Mouse (Mus musculus) hindbrain, postnatal 0 days (tissue): ENCODE data around the gene Ampd1. TPM values are rescaled to one million over a fixed set of nuclear protein-coding genes. Genes with fewer than 3 reads are reported as not detected.
"Not testable (repeated sequence)": the region's sequence is repeated elsewhere in the genome, so short reads cannot be mapped to it uniquely, and the experiment has no call there.

Experiments used
- ATAC-seq: fragments of 200-750 bp; cut with Nextera tagmentation; 2 replicates; pipeline ENCODE4 v1.8.0; 2017; ENCODE audit warnings: mild to moderate bottlenecking, moderate TSS enrichment, moderate library complexity
- DNase-seq: peaks from one replicate; pipeline ENCODE4 v3.0.0-alpha.2; 2015; ENCODE audit warnings: low spot score
- H3K27ac ChIP-seq: fragments of 300-500 bp; sonication (generic); 2 replicates; pipeline ENCODE4 v1.5.1; 2014; ENCODE audit warnings: mild to moderate bottlenecking
- H3K27me3 ChIP-seq: fragments of 300-500 bp; sonication (generic); 2 replicates; pipeline ENCODE4 v1.6.1; 2014; ENCODE audit warnings: low read length, mixed read lengths; ENCODE audit not compliant: insufficient read depth
- H3K36me3 ChIP-seq: fragments of 300-500 bp; sonication (generic); 2 replicates; pipeline ENCODE4 v1.6.1; 2014; ENCODE audit warnings: low read length, mixed read lengths; ENCODE audit not compliant: insufficient read depth
- H3K4me1 ChIP-seq: fragments of 300-500 bp; sonication (generic); 2 replicates; pipeline ENCODE4 v1.6.1; 2014; ENCODE audit warnings: antibody characterized with exemption, low read length, mixed read lengths; ENCODE audit not compliant: insufficient read depth
- H3K4me2 ChIP-seq: fragments of 300-500 bp; sonication (generic); 2 replicates; pipeline ENCODE4 v1.6.1; 2014; ENCODE audit warnings: low read depth, mild to moderate bottlenecking, low read length, moderate library complexity, mixed read lengths
- H3K4me3 ChIP-seq: fragments of 300-500 bp; sonication (generic); 2 replicates; pipeline ENCODE4 v1.5.1; 2014; ENCODE audit warnings: low read length
- H3K9ac ChIP-seq: fragments of 300-500 bp; sonication (generic); replicated peaks from 2 replicates; pipeline ENCODE4 v1.6.1; 2014; ENCODE audit warnings: mild to moderate bottlenecking, low read length, moderate library complexity, mixed read lengths
- H3K9me3 ChIP-seq: fragments of 300-500 bp; sonication (generic); 2 replicates; pipeline ENCODE4 v1.6.1; 2016; ENCODE audit warnings: low read length, mixed read lengths
- CTCF ChIP-seq: IDR thresholded peaks from 2 replicates; pipeline ENCODE4 v1.5.1; 2016; ENCODE audit warnings: antibody characterized with exemption, control low read depth, low read depth
- WGBS: fragments of 180-500 bp; shearing (Covaris S2); extraction: QIAGEN DNeasy Blood & Tissue Kit; methylation state at CpG from one replicate; pipeline ENCODE4 v1.1.7; 2014; 5-methylcytosine and 5-hydroxymethylcytosine counted together
- polyA plus RNA-seq: library from polyadenylated mRNA; unstranded; fragments of >200 nt; fragmentation: Nextera tagmentation; extraction: Ambion mirVana; gene quantifications from 2 replicates; pipeline ENCODE4 v1.2.1, GENCODE M21; 2015
- total RNA-seq: library from RNA; depleted of rRNA; stranded (reverse); fragments of >200 nt; gene quantifications from 2 replicates; pipeline ENCODE4 v1.2.3, GENCODE M21; 2014

Ampd1 gene
- total and polyA plus RNA-seq, 2 experiments from 2014 or later, result 2.6 TPM; not detected in 1

DNA sequence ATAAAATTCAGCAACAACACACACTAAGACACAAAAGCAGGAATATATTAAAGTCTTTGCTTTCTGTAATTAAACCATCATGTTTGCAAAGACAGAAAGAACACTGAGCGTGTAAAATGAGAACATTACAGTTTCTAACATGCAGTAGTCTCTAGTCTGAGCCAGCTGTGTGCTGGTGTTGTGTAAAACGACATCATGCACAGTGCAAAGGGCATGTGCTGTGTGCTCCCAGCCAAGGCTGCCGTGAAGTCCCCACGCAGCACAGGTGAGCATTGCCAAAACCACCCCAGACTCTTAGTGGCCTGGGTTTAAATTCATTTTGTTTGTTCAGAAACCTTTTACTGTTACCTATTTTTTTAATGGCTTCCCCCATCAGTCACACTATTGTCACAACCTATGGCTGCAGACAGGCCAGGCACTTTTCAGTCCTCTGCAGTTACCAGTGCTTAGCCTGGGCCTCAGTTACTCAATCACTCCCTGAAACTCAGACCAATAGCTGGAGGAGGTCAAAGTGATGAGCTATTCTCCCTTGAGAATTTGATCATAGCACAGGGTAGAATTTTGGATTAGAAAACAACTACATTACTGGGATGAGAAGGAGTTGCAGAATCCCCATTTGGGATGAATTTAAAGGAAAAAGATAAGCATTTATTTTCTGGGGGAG, 62.7 kb downstream of the Ampd1 start:
- Histone ChIP-seq H3K27ac (no peak overlapping the region), H3K4me3 (no peak overlapping the region), H3K9ac (no peak overlapping the region), H3K4me1 (no peaks in the 10 kb centered on the region; the same call in 1 of the 2 replicates), H3K9me3 (no peaks in the 10 kb centered on the region), H3K36me3 (no peaks in the 10 kb centered on the region), H3K27me3 (no peaks in the 10 kb centered on the region), H3K4me2 (no peak overlapping the region)
- TF ChIP-seq CTCF, result no peak
- WGBS, result 87% methylated on average over 4 of the region's 4 CpGs
- no peak for ATAC-seq
- DNase-seq, result no peak

DNA sequence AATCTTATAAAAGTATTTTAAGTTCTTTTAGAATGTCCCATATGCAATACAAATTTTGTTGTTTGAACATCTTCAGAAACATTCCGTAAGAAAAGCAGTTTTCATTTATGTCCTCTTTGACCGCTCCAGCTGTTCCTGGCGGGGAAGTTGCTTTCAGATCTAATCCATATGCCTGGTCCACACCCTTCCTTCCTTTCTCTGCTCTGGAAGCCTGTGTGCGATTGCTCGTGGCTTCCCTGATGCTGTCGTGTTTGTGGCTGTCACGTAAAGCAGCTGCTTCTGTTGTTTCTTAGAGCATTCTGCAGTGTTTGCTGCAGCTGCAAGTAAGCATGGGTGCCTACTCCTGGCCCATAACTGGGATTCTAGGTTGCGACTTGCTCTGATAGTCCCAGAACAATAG, 65.2 kb downstream of the Ampd1 start:
- Histone ChIP-seq H3K4me2 (no peak overlapping the region), H3K27ac (0 out of 2 replicates have a peak overlapping the region, but pooled peaks have one; percentile 0), H3K27me3 (no peaks in the 10 kb centered on the region), H3K4me1 (no peaks in the 10 kb centered on the region), H3K9me3 (no peaks in the 10 kb centered on the region), H3K36me3 (no peaks in the 10 kb centered on the region), H3K9ac (no peak overlapping the region), H3K4me3 (no peak overlapping the region)
- TF ChIP-seq CTCF, result no peak
- WGBS, result 80% methylated on average over 8 of the region's 8 CpGs
- no peak for ATAC-seq
- no peak for DNase-seq

DNA sequence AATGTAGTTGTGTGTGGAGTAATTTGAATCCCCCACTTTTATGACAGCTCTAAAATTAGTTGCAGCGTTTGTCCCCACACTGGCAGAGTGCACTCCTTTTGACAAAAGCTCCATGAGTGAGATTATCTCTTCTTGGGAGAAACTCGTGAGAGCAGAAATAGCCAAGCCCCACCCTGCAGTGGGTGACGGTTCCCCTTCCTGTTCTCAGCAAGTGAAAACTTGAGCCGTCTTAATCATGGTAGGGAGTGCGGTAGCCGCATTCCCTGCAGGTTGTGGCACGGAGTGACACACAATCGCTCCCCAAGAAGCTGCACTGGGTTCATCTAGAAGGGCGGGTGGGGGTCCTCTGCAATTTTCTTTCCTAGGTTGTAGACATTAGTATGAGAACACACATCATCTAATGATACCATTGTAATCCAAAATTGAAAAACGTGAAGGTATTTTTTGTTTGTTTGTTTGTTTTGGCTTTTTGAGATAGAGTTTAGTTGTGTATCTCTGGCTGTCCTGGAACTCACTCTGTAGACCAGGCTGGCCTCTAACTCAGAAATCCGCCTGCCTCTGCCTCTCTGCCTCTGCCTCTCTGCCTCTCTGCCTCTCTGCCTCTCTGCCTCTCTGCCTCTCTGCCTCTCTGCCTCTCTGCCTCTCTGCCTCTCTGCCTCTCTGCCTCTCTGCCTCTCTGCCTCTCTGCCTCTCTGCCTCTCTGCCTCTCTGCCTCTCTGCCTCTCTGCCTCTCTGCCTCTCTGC, 66.5 kb downstream of the Ampd1 start:
- not testable (repeated sequence) for H3K27me3 ChIP-seq, H3K9me3 ChIP-seq, DNase-seq, H3K36me3 ChIP-seq, H3K27ac ChIP-seq, H3K9ac ChIP-seq, H3K4me1 ChIP-seq, ATAC-seq, H3K4me3 ChIP-seq, H3K4me2 ChIP-seq
- 74% methylated on average over 11 of the region's 11 CpGs for WGBS

DNA sequence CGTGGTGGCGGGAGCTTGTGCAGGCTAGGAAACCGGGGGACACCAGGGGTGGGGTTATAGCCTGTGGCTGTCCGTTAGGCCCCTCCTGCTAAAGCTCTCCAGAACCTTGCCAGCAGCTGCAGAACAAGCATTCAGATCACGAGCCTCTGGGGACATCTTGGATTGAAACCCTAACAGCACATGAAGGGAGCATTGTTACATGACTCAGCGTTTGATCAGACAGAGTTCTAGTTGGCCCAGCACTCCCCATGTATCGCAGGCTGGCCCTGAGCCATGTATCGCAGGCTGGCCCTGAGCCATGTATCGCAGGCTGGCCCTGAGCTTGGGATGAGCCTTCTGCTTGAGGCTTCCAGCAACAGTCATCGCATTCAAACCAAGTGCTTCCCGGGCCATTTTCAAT, 67.5 kb downstream of the Ampd1 start:
- Histone ChIP-seq H3K27ac (no peak overlapping the region), H3K4me1 (no peaks in the 10 kb centered on the region), H3K27me3 (no peaks in the 10 kb centered on the region), H3K9ac (no peak overlapping the region), H3K4me2 (no peak overlapping the region), H3K36me3 (no peaks in the 10 kb centered on the region), H3K4me3 (no peak overlapping the region), H3K9me3 (no peaks in the 10 kb centered on the region)
- no peak for TF ChIP-seq CTCF
- ATAC-seq (no peak), DNase-seq (no peak)
- 81% methylated on average over 11 of the region's 11 CpGs for WGBS

DNA sequence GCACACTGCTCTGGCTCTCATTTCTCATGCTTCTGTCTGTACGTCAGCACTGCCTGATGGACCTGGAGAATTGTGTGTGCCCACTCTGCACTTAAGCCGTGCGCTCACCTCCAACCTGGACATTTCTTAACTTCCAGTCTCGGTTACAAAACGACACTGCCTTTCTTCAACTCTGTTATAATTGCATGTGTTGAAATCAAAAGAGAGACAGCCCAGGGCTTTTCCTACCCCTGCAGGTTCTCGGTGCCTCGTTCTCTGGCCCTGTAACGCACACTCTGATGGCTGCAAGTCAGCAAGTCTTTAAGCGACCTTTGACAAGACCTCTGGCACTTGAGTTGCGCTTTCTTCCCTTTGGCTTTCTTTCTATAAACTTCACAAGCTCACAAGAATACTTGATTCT, 68.6 kb downstream of the Ampd1 start:
- no peaks in the 10 kb centered on the region for H3K4me1 ChIP-seq
- no peaks in the 10 kb centered on the region for H3K9me3 ChIP-seq

DNA sequence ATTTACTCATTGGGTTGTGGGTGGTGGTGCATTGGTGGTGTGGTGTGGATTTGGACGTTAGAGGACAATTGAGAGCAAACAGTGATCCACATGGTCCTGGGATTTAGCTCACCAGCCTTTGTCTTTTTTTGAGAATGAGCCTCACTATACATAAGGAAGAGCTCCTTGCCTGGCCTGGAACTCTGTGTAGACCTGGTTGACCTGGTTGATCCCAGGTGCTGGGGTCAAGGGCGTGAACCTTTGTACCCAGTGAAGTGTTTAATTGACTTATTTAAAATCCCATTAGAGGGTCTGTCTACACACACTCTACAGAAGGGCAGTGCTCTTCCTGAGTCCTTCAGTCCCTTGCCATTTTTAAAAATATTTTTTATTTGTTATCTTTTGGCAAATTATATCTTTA, 71.5 kb downstream of the Ampd1 start:
- Histone ChIP-seq H3K9me3 (no peaks in the 10 kb centered on the region), H3K9ac (no peak overlapping the region), H3K4me1 (no peaks in the 10 kb centered on the region), H3K27me3 (no peaks in the 10 kb centered on the region), H3K4me3 (no peak overlapping the region), H3K36me3 (no peaks in the 10 kb centered on the region), H3K27ac (no peak overlapping the region), H3K4me2 (no peak overlapping the region)
- TF ChIP-seq CTCF, result no peak
- ATAC-seq (no peak), DNase-seq (no peak)
- 83% methylated on average over 2 of the region's 2 CpGs for WGBS

More for the DNA sequence above, 68.6 kb downstream of the Ampd1 start:
- Histone ChIP-seq H3K9ac (no peak overlapping the region), H3K27ac (no peak overlapping the region), H3K27me3 (no peaks in the 10 kb centered on the region), H3K4me3 (no peak overlapping the region), H3K36me3 (no peaks in the 10 kb centered on the region), H3K4me2 (no peak overlapping the region)
- 85% methylated on average over 10 of the region's 10 CpGs for WGBS
- DNase-seq (no peak), ATAC-seq (no peak)
- TF ChIP-seq CTCF, result no peak

DNA sequence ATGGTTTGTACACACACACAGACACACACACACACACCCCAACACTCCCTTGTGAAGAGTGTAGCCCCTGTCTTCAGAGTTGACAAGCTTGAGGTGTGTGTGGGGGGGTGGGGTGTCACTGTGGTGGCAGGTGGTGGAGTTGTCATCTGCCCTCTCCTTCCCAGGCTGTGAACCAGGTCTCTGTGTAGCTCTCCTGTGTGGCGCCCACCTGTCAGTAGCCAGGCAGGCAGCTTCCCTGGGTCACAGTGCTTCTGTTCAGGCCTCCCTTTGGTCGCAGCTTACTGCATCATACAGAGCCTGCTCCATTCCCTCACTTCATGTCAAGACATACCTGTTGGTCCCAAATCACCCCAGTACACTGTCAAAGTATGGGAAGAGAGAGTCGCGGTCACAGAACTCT, 72.0 kb downstream of the Ampd1 start:
- Histone ChIP-seq H3K27me3 (no peaks in the 10 kb centered on the region), H3K9ac (no peak overlapping the region), H3K4me1 (no peaks in the 10 kb centered on the region), H3K4me3 (no peak overlapping the region), H3K36me3 (no peaks in the 10 kb centered on the region), H3K9me3 (no peaks in the 10 kb centered on the region), H3K4me2 (no peak overlapping the region), H3K27ac (no peak overlapping the region)
- no peak for TF ChIP-seq CTCF
- WGBS, result 75% methylated on average over 4 of the region's 4 CpGs
- DNase-seq (no peak), ATAC-seq (no peak)
